In genomic region chr16:45831094-45831872, GRCm38 (mm10) we compare ENCODE assay signal across 13 mouse cellular contexts.
DNase-seq lines count a peak whose midpoint lies in the region; ATAC-seq lines count a peak whose summit lies in the region.
"Had no signal": no experiment of that assay in that cellular context is flagged by ENCODE, and none has a peak within 500 bp of the region (broad histone marks: within the 10 kb centered on the region; RNA-seq: fewer than 3 reads in every experiment).

No protein-coding gene starts in this region.

- no peaks in the 10 kb centered on the region for H3K27me3 ChIP-seq in forebrain, embryonic 10.5 days (ENCODE audit: poor library complexity, severe bottlenecking)
- no peaks in the 10 kb centered on the region for H3K27me3 ChIP-seq in forebrain, embryonic 13.5 days
- no peaks in the 10 kb centered on the region for H3K27me3 ChIP-seq in kidney, embryonic 16.5 days (ENCODE audit: insufficient read depth, low read length)
- H3K27me3 ChIP-seq in intestine, embryonic 15.5 days (replicated peaks): no peaks in the 10 kb centered on the region
- no peaks in the 10 kb centered on the region for H3K27me3 ChIP-seq in liver, embryonic 16.5 days (ENCODE audit: control insufficient read depth, insufficient read depth, low read depth, low read length)
- H3K27me3 ChIP-seq: hindbrain, embryonic 13.5 days had no signal

- no peak overlapping the region for H3K4me2 ChIP-seq in forebrain, embryonic 13.5 days
- peak overlapping the region; percentile 37 for H3K4me2 ChIP-seq in kidney, embryonic 16.5 days (replicated peaks; ENCODE audit: low read depth, low read length)
- H3K4me2 ChIP-seq in intestine, embryonic 15.5 days (replicated peaks): peak overlapping the region; percentile 36
- H3K4me2 ChIP-seq in liver, embryonic 16.5 days (ENCODE audit: low read depth, low read length): peak overlapping the region; percentile 23
- H3K4me2 ChIP-seq: hindbrain, embryonic 13.5 days had no signal

- no peak for ATAC-seq in forebrain, embryonic 13.5 days
- ATAC-seq in kidney, embryonic 16.5 days (ENCODE audit: low FRiP score, low TSS enrichment): peak; percentile 72; the same call in 1 of the 2 replicates
- ATAC-seq in intestine, embryonic 15.5 days: peak; percentile 71
- ATAC-seq in liver, embryonic 16.5 days (ENCODE audit: low read depth): peak; percentile 37; the same call in 1 of the 2 replicates

- H3K9me3 ChIP-seq in forebrain, embryonic 10.5 days: no peaks in the 10 kb centered on the region
- H3K9me3 ChIP-seq in forebrain, embryonic 13.5 days (replicated peaks): no peaks in the 10 kb centered on the region
- H3K9me3 ChIP-seq in kidney, embryonic 16.5 days (ENCODE audit: low read length): peaks cover 7% of the 10 kb centered on the region
- H3K9me3 ChIP-seq in intestine, embryonic 15.5 days: no peaks in the 10 kb centered on the region
- H3K9me3 ChIP-seq in liver, embryonic 16.5 days (replicated peaks; ENCODE audit: control insufficient read depth, low read length): no peaks in the 10 kb centered on the region
- H3K9me3 ChIP-seq: hindbrain, embryonic 13.5 days had no signal

- 49% methylated on average over 4 of the region's 4 CpGs for WGBS in forebrain, embryonic 10.5 days
- WGBS in forebrain, embryonic 13.5 days: 44% methylated on average over 4 of the region's 4 CpGs
- WGBS in kidney, embryonic 16.5 days: 31% methylated on average over 4 of the region's 4 CpGs
- WGBS in intestine, embryonic 15.5 days: 25% methylated on average over 4 of the region's 4 CpGs
- WGBS in liver, embryonic 16.5 days (ENCODE audit: insufficient replicate concordance): 46% methylated on average over 4 of the region's 4 CpGs

- peaks cover 7% of the 10 kb centered on the region for H3K36me3 ChIP-seq in forebrain, embryonic 10.5 days (replicated peaks)
- H3K36me3 ChIP-seq in forebrain, embryonic 13.5 days (ENCODE audit: poor library complexity, severe bottlenecking): no peaks in the 10 kb centered on the region
- H3K36me3 ChIP-seq in kidney, embryonic 16.5 days (ENCODE audit: insufficient read depth, low read length): peaks cover 11% of the 10 kb centered on the region
- H3K36me3 ChIP-seq in intestine, embryonic 15.5 days: no peaks in the 10 kb centered on the region
- H3K36me3 ChIP-seq in liver, embryonic 16.5 days (ENCODE audit: control insufficient read depth, insufficient read depth): no peaks in the 10 kb centered on the region; the same call in 1 of the 2 replicates
- H3K36me3 ChIP-seq: hindbrain, embryonic 13.5 days had no signal

- H3K4me3 ChIP-seq in forebrain, embryonic 10.5 days: no peak overlapping the region
- H3K4me3 ChIP-seq in forebrain, embryonic 13.5 days: no peak overlapping the region
- H3K4me3 ChIP-seq in kidney, embryonic 16.5 days (ENCODE audit: low read length): no peak overlapping the region
- no peak overlapping the region for H3K4me3 ChIP-seq in intestine, embryonic 15.5 days (replicated peaks)
- no peak overlapping the region for H3K4me3 ChIP-seq in liver, embryonic 16.5 days (ENCODE audit: low read depth, low read length)
- H3K4me3 ChIP-seq: hindbrain, embryonic 13.5 days; layer of hippocampus, adult 2 months had no signal

- DNase-seq in forebrain, embryonic 10.5 days (ENCODE audit: extremely low spot score, low spot score): no peak
- DNase-seq in kidney, postnatal 36 days: no peak
- no peak for DNase-seq in adipocyte (ENCODE audit: low spot score)
- DNase-seq in cerebellum, postnatal 4 days (ENCODE audit: low spot score in 2 of 2): no peak
- DNase-seq: lung, postnatal 10 days; spleen, adult 18-20 months; thymus, postnatal 14 days had no signal

- H3K4me1 ChIP-seq in forebrain, embryonic 10.5 days: peaks cover 34% of the 10 kb centered on the region
- H3K4me1 ChIP-seq in forebrain, embryonic 13.5 days: peaks cover 12% of the 10 kb centered on the region; the same call in 1 of the 2 replicates
- H3K4me1 ChIP-seq in kidney, embryonic 16.5 days (ENCODE audit: insufficient read depth, low read length): peaks cover 56% of the 10 kb centered on the region
- peaks cover 22% of the 10 kb centered on the region for H3K4me1 ChIP-seq in intestine, embryonic 15.5 days (replicated peaks)
- no peaks in the 10 kb centered on the region for H3K4me1 ChIP-seq in liver, embryonic 16.5 days (ENCODE audit: control insufficient read depth, low read depth, low read length)

- H3K27ac ChIP-seq in forebrain, embryonic 10.5 days: peak overlapping the region; percentile 35; the same call in 1 of the 2 replicates
- no peak overlapping the region for H3K27ac ChIP-seq in forebrain, embryonic 13.5 days
- peak overlapping the region; percentile 89 for H3K27ac ChIP-seq in kidney, embryonic 16.5 days (ENCODE audit: low read length)
- peak overlapping the region; percentile 42 for H3K27ac ChIP-seq in intestine, embryonic 15.5 days
- peak overlapping the region; percentile 17; the same call in 1 of the 2 replicates for H3K27ac ChIP-seq in liver, embryonic 16.5 days (ENCODE audit: low read length)
- H3K27ac ChIP-seq: hindbrain, embryonic 13.5 days; layer of hippocampus, adult 2 months had no signal

- H3K9ac ChIP-seq in forebrain, embryonic 13.5 days: no peak overlapping the region
- H3K9ac ChIP-seq in kidney, embryonic 16.5 days (replicated peaks; ENCODE audit: low read length): peak overlapping the region; percentile 31
- no peak overlapping the region for H3K9ac ChIP-seq in intestine, embryonic 15.5 days
- H3K9ac ChIP-seq in liver, embryonic 16.5 days (ENCODE audit: low read depth, low read length): no peak overlapping the region
- H3K9ac ChIP-seq: hindbrain, embryonic 13.5 days had no signal
